Comparison of ENCODE assay signal across 9 mouse cellular contexts in the genomic region with DNA sequence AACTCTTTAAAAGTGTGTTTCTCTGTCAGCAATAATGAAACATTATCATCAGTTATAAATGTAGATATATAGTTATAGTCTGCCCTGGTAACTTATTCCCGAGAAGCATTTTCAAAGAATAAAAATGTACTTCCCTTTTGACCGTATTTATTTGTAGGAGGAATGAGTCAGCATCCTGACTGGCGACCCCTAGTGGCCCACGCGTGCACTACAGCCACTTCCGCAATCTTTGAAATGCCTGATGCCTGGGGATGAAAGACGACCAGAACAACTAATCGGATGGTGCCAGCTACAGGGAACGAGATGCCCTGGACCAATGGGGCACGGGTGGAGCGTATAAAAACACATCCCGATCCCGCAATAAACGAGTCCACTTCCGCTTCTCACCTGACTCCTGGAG.
DNase-seq lines count a peak whose midpoint lies in the region; ATAC-seq and TF ChIP-seq lines count a peak whose summit lies in the region.
"Had no signal": no experiment of that assay in that cellular context is flagged by ENCODE, and none has a peak within 500 bp of the region (broad histone marks: within the 10 kb centered on the region; RNA-seq: fewer than 3 reads in every experiment).

No protein-coding gene starts in this region.

- no peaks in the 10 kb centered on the region for H3K27me3 ChIP-seq in hindbrain, embryonic 11.5 days (ENCODE audit: control insufficient read depth, insufficient read depth, low read length)
- H3K27me3 ChIP-seq in hindbrain, embryonic 12.5 days: no peaks in the 10 kb centered on the region
- H3K27me3 ChIP-seq in neural tube, embryonic 11.5 days (ENCODE audit: control insufficient read depth, insufficient read depth, low read length): no peaks in the 10 kb centered on the region
- H3K27me3 ChIP-seq: embryonic facial prominence, embryonic 13.5 days had no signal

- H3K9me3 ChIP-seq in hindbrain, embryonic 11.5 days (ENCODE audit: control insufficient read depth, low read length): no peaks in the 10 kb centered on the region
- no peaks in the 10 kb centered on the region for H3K9me3 ChIP-seq in hindbrain, embryonic 12.5 days (replicated peaks)
- H3K9me3 ChIP-seq in neural tube, embryonic 11.5 days (ENCODE audit: control insufficient read depth, low read length): no peaks in the 10 kb centered on the region
- H3K9me3 ChIP-seq: embryonic facial prominence, embryonic 13.5 days had no signal

- no peak overlapping the region for H3K27ac ChIP-seq in hindbrain, embryonic 11.5 days (ENCODE audit: low read depth, low read length)
- H3K27ac ChIP-seq in hindbrain, embryonic 12.5 days: no peak overlapping the region
- H3K27ac ChIP-seq in bone marrow, adult 2 months (ENCODE audit: control insufficient read depth, insufficient read depth, low read depth, low read length, poor library complexity): no peak overlapping the region
- no peak overlapping the region for H3K27ac ChIP-seq in layer of hippocampus, adult 2 months
- no peak overlapping the region for H3K27ac ChIP-seq in neural tube, embryonic 11.5 days (ENCODE audit: low read depth, low read length)
- H3K27ac ChIP-seq: embryonic facial prominence, embryonic 13.5 days had no signal

- no peak overlapping the region for H3K4me2 ChIP-seq in hindbrain, embryonic 11.5 days (replicated peaks; ENCODE audit: low read depth, low read length)
- H3K4me2 ChIP-seq in hindbrain, embryonic 12.5 days (replicated peaks): no peak overlapping the region
- no peak overlapping the region for H3K4me2 ChIP-seq in neural tube, embryonic 11.5 days (ENCODE audit: low read depth)
- H3K4me2 ChIP-seq: embryonic facial prominence, embryonic 13.5 days had no signal

- H3K36me3 ChIP-seq in hindbrain, embryonic 11.5 days (ENCODE audit: control insufficient read depth, insufficient read depth, low read length): no peaks in the 10 kb centered on the region
- H3K36me3 ChIP-seq in hindbrain, embryonic 12.5 days: no peaks in the 10 kb centered on the region
- no peaks in the 10 kb centered on the region for H3K36me3 ChIP-seq in neural tube, embryonic 11.5 days (ENCODE audit: control insufficient read depth, insufficient read depth, low read length)
- H3K36me3 ChIP-seq: embryonic facial prominence, embryonic 13.5 days had no signal

- TF ChIP-seq CTCF in bone marrow, adult 2 months (IDR thresholded peaks at IDR 0.05; ENCODE audit: control insufficient read depth, insufficient read depth, low read length): peak; percentile 88
- TF ChIP-seq CTCF in layer of hippocampus, adult 2 months (conservative IDR thresholded peaks at IDR 0.05): peak; percentile 86

- no peak for ATAC-seq in hindbrain, embryonic 11.5 days (ENCODE audit: low FRiP score)
- ATAC-seq in hindbrain, embryonic 12.5 days (ENCODE audit: low FRiP score): no peak
- no peak for ATAC-seq in neural tube, embryonic 11.5 days (ENCODE audit: insufficient read depth, low FRiP score, low TSS enrichment)

- no peak overlapping the region for H3K9ac ChIP-seq in hindbrain, embryonic 11.5 days (ENCODE audit: low read depth, low read length)
- H3K9ac ChIP-seq in hindbrain, embryonic 12.5 days: no peak overlapping the region
- no peak overlapping the region for H3K9ac ChIP-seq in neural tube, embryonic 11.5 days (ENCODE audit: low read length)
- H3K9ac ChIP-seq: embryonic facial prominence, embryonic 13.5 days had no signal

- WGBS in hindbrain, embryonic 11.5 days: 62% methylated on average over 15 of the region's 15 CpGs
- 62% methylated on average over 15 of the region's 15 CpGs for WGBS in hindbrain, embryonic 12.5 days
- WGBS in bone marrow, adult 2 months: 34% methylated on average over 15 of the region's 15 CpGs
- 62% methylated on average over 15 of the region's 15 CpGs for WGBS in neural tube, embryonic 11.5 days

- TF ChIP-seq POLR2A in bone marrow, adult 2 months (IDR thresholded peaks at IDR 0.05; ENCODE audit: borderline replicate concordance, control insufficient read depth, low read depth, low read length): no peak

- DNase-seq in hindbrain, embryonic 11.5 days (ENCODE audit: low spot score): peak; percentile 66
- peak; percentile 71 to 79 for DNase-seq in CD8-positive naive resting alpha-beta T cell, adult 2 months (ENCODE audit: low read depth in 2 of 2, low spot score in 2 of 2)
- peak; percentile 71 for DNase-seq in gastrocnemius, adult 18-20 months (ENCODE audit: low spot score)
- DNase-seq in layer of hippocampus, adult 2 months (ENCODE audit: low spot score in 2 of 2): peak in 1 of 2 experiments; percentile 51
- peak; percentile 51 for DNase-seq in neural tube, embryonic 11.5 days (ENCODE audit: low spot score)
- DNase-seq in thymus, postnatal 4 days: peak; percentile 87

- H3K4me1 ChIP-seq in hindbrain, embryonic 11.5 days (replicated peaks; ENCODE audit: control insufficient read depth, insufficient read depth, low read length): no peaks in the 10 kb centered on the region
- H3K4me1 ChIP-seq in hindbrain, embryonic 12.5 days: 0 out of 2 replicates have a peak, but pooled peaks cover 2% of the 10 kb centered on the region
- H3K4me1 ChIP-seq in bone marrow, adult 2 months (ENCODE audit: control insufficient read depth, insufficient read depth, low read length): no peaks in the 10 kb centered on the region; the same call in 1 of the 2 replicates
- no peaks in the 10 kb centered on the region for H3K4me1 ChIP-seq in neural tube, embryonic 11.5 days (ENCODE audit: control insufficient read depth, insufficient read depth, low read length)

- no peak overlapping the region for H3K4me3 ChIP-seq in hindbrain, embryonic 11.5 days (ENCODE audit: low read depth, low read length)
- H3K4me3 ChIP-seq in hindbrain, embryonic 12.5 days: no peak overlapping the region
- no peak overlapping the region for H3K4me3 ChIP-seq in bone marrow, adult 2 months (replicated peaks; ENCODE audit: control insufficient read depth, low read depth, low read length)
- no peak overlapping the region for H3K4me3 ChIP-seq in layer of hippocampus, adult 2 months
- H3K4me3 ChIP-seq in neural tube, embryonic 11.5 days (ENCODE audit: low read depth, low read length): no peak overlapping the region
- H3K4me3 ChIP-seq: embryonic facial prominence, embryonic 13.5 days had no signal
